Mouse (Mus musculus): ENCODE results near the gene Ern1. TPM values are rescaled to one million over a fixed set of nuclear protein-coding genes. Genes with fewer than 3 reads are reported as not detected.

The Ern1 gene
- total RNA-seq, 2 experiments from 2014 or later = 67.0 to 81.3 TPM

GRCm38 (mm10) chr11:106485611-106486010 is 2.0 kb downstream of the Ern1 start:
- no peak for ATAC-seq (replicated peaks; ENCODE audit: poor library complexity, severe bottlenecking)

- no peak for ATAC-seq (replicated peaks; ENCODE audit: poor library complexity, severe bottlenecking)
Measured at GRCm38 (mm10) chr11:106484875-106485274, 2.8 kb downstream of the Ern1 start.

- ATAC-seq (replicated peaks; ENCODE audit: poor library complexity, severe bottlenecking) = no peak
Measured at GRCm38 (mm10) chr11:106482867-106483266, 4.8 kb downstream of the Ern1 start.

GRCm38 (mm10) chr11:106481651-106482050 is 6.0 kb downstream of the Ern1 start:
- ATAC-seq (replicated peaks; ENCODE audit: poor library complexity, severe bottlenecking) = peak; percentile 19; the same call in 1 of the 2 replicates

- peak; percentile 70 for ATAC-seq (replicated peaks; ENCODE audit: poor library complexity, severe bottlenecking)
Measured at GRCm38 (mm10) chr11:106480530-106480885, 7.1 kb downstream of the Ern1 start.

- peak; percentile 51 for ATAC-seq (replicated peaks; ENCODE audit: poor library complexity, severe bottlenecking)
Measured at GRCm38 (mm10) chr11:106479619-106480529, 7.8 kb downstream of the Ern1 start.

- no peak for ATAC-seq (replicated peaks; ENCODE audit: poor library complexity, severe bottlenecking)
Measured at GRCm38 (mm10) chr11:106478745-106479144, 8.9 kb downstream of the Ern1 start.

- ATAC-seq (replicated peaks; ENCODE audit: poor library complexity, severe bottlenecking) = peak; percentile 22; the same call in 1 of the 2 replicates
Measured at GRCm38 (mm10) chr11:106477505-106478160, 10.0 kb downstream of the Ern1 start.

- peak; percentile 72 for ATAC-seq (replicated peaks; ENCODE audit: poor library complexity, severe bottlenecking)
Measured at GRCm38 (mm10) chr11:106475309-106475708, 12.3 kb downstream of the Ern1 start.

- peak; percentile 69 for ATAC-seq (replicated peaks; ENCODE audit: poor library complexity, severe bottlenecking)
Measured at GRCm38 (mm10) chr11:106471629-106472028, 16.0 kb downstream of the Ern1 start.

GRCm38 (mm10) chr11:106468509-106468908 is 19.1 kb downstream of the Ern1 start:
- ATAC-seq (replicated peaks; ENCODE audit: poor library complexity, severe bottlenecking) = peak; percentile 49

- ATAC-seq (replicated peaks; ENCODE audit: poor library complexity, severe bottlenecking) = no peak
Measured at GRCm38 (mm10) chr11:106465932-106466331, 21.7 kb downstream of the Ern1 start.

GRCm38 (mm10) chr11:106465545-106465903 is 22.1 kb downstream of the Ern1 start:
- ATAC-seq (replicated peaks; ENCODE audit: poor library complexity, severe bottlenecking) = no peak

- no peak for ATAC-seq (replicated peaks; ENCODE audit: poor library complexity, severe bottlenecking)
Measured at GRCm38 (mm10) chr11:106464681-106465544, 22.7 kb downstream of the Ern1 start.

- ATAC-seq (replicated peaks; ENCODE audit: poor library complexity, severe bottlenecking) = no peak
Measured at GRCm38 (mm10) chr11:106463845-106464244, 23.8 kb downstream of the Ern1 start.

- ATAC-seq (replicated peaks; ENCODE audit: poor library complexity, severe bottlenecking) = no peak
Measured at GRCm38 (mm10) chr11:106462309-106462708, 25.3 kb downstream of the Ern1 start.

GRCm38 (mm10) chr11:106461145-106461932 is 26.3 kb downstream of the Ern1 start:
- ATAC-seq (replicated peaks; ENCODE audit: poor library complexity, severe bottlenecking) = peak; percentile 73

- no peak for ATAC-seq (replicated peaks; ENCODE audit: poor library complexity, severe bottlenecking)
Measured at GRCm38 (mm10) chr11:106460671-106461070, 27.0 kb downstream of the Ern1 start.

GRCm38 (mm10) chr11:106458540-106458939 is 29.1 kb downstream of the Ern1 start:
- no peak for ATAC-seq (replicated peaks; ENCODE audit: poor library complexity, severe bottlenecking)

- ATAC-seq (replicated peaks; ENCODE audit: poor library complexity, severe bottlenecking) = peak; percentile 27; the same call in 1 of the 2 replicates
Measured at GRCm38 (mm10) chr11:106443646-106444045, 44.0 kb downstream of the Ern1 start.

Data from granulocyte monocyte progenitor cell, adult 5-6 weeks (primary cell).